Mouse (Mus musculus) c-Kit-positive CD71-positive TER-119-positive erythroid progenitor cells, embryonic 14.5 days (primary cell): ENCODE measurements at regions not wholly inside any gene's neighbourhood (a gene's known extent, or its start where the extent isn't known, plus 50 kb on each side); places are given as distances from the start of the nearest gene placed in this dataset.

Experiments
- DNase-seq: peaks from one replicate; pipeline ENCODE4 v3.0.0-alpha.2; 2013; ENCODE audit warnings: low spot score

GRCm38 (mm10) chr13:28520127-28520482, 262.8 kb downstream of the Gm11361 start:
- no peak for DNase-seq

DNA sequence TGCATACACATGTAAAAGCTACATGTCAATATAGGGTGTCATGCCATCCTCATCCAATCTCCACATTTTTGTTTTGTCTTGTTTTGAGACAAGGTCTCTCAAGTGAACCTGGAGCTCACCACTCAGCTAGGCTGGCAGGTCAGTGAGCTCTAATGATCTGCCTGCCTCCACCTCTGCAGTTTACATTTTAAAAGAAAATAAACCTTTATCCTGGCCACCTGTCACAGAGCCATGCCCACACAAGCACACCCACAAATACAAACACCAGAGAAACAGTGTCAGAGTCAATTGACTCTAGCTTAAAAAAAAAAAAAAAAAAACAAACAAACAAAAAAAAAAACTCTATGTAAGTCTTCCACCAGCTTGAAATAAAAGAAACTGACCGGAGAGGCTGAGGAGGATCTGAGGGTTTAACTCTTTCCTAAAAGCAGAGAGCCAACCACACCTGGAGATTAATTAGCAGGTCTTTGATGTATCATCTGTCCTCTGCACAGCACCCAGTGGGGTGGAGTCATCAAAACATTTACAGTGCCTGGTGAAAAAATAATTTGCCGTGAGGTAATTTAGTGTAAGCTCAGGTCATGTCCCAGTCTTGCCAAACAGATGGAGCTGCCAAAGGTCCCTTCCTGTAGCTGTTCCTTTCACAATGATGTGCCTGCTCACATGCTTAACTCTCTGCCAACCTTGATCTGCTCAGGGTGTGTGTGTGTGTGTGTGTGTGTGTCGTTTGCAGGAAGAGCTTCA, 262.2 kb downstream of the Gm11361 start:
- no peak for DNase-seq

DNA sequence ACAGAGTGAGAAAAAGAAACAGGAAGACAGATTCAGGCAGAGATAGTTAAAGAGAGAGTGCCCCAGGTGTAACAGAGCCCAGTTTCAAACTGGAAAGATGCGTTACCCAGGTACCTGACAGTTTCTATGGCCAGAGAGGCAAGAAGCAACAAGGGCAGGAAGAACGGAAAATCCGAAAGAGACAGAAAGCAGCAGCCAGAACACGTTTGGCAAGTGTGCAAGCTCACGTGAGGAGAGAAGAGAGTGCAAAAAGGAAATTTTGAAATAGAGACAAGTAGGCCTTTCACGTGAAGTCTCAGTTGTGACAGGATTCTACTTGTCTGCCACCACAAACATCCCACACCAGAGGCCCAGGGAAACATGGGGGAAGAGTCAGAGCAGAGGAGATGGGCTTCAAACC, 259.8 kb downstream of the Gm11361 start:
- DNase-seq = no peak

- no peak for DNase-seq
Observed at GRCm38 (mm10) chr13:28516636-28517035, 259.3 kb downstream of the Gm11361 start.

DNA sequence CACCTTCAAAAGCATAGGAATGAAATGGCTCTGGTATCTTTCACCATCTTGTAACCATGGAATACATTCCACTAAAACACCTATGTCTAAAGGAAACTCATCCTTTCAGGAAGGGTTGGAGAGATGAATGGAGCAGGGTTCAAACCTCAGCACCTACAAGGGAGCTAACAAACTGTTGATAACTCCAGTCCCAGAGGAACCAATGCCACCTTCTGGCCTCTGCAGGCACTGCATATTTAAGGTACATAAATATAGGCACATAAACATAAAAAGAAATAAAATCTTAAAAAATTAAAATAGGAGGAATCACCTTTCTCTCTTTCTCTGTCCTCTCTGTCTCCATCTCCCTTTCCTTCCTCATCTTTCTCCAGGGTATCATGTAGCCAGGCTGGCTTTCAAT, 256.9 kb downstream of the Gm11361 start:
- no peak for DNase-seq

- no peak for DNase-seq
Observed at GRCm38 (mm10) chr13:28513336-28513735, 256.0 kb downstream of the Gm11361 start.

DNA sequence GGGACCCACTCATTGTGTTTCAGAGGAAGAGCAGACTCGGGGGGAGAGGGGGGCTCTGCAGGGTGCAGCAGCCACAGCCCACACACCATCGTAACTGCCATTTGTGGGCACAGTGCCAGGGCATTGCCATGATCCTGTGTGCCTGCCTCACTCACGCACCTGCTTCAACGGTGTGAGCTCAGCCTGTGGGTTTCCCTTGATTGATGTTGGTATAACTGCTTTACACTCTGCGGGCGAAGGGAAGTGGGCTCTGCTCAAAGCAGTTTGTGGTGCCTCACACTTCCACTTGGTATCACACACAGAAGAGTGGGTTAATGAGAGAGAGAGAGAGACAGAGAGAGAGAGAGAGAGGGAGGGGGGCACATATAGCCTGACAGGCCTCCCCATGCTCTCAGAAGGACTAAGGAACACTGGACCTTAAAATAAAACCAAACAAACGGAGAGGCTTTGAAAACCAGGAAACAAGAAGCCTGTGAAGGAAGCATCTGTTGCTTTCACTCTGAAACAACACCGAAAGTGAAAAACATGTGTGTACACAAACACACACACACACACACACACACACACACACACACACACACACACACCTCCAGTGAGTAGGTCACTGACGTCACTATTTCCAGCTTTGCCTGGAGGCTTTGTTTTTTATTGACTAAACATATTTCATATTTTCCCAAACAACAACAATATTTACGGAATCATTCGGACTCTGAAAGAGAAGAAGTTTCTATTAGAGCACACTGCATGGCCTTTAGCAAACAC, 255.4 kb downstream of the Gm11361 start:
- DNase-seq = no peak

- DNase-seq = no peak
Observed at GRCm38 (mm10) chr13:28508184-28508583, 250.9 kb downstream of the Gm11361 start.

GRCm38 (mm10) chr13:28507783-28508182, 250.5 kb downstream of the Gm11361 start:
- DNase-seq = no peak

DNA sequence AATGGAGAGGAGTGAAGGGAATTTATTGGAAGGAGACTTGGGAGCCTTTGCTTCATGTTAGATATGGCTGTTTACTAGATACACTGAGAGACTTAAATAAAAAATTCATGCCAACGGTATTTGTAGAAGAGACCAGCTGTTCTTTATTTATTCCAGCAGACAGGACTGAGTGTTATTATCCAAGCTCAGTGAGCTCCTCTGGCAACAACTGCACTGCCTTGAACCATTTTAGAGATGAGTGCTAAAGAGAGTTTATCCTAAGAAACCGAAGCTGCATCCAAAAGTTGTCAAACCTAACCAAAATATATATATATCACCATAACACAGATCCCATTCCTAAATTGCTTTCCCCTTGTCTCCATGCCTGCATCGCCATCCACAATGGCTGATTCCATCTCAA, 247.0 kb downstream of the Gm11361 start:
- no peak for DNase-seq

DNA sequence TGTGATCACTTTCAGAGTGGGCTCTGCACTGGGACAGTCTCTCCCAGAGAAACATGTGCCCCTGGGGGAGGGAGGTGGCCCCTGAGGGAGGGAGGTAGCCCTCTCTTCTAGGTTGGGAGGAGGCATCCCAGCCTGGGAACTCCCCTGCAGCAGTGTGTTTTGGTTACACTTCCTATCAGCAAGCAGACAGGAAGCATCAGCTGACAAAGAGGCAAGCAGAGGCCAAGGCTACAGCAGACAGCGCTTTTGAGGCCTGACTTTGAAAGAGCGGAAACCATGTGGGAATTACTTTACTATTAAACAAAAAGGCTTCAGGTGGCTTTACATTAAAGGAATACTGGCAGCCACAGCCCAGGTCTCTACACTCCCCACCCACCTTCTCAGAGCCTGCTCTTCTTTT, 244.8 kb downstream of the Gm11361 start:
- DNase-seq = no peak

DNA sequence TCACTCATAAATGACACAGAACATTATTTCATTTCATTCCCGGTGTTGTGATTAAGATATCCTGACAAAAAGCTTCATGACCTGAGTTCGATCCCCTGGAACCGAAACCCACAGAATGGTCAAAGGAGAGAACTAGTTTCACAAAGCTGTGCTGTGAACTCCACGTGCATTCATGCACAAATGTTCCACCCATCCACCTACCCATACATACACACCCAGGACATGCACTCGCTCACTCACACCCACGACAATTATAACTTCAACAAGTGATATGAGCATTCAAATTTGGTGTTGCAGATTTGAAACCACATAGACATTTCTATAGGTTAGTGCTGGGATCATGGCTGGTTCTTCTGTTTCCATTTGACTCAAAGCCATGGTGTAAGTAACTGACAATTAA, 243.4 kb downstream of the Gm11361 start:
- DNase-seq = no peak

DNA sequence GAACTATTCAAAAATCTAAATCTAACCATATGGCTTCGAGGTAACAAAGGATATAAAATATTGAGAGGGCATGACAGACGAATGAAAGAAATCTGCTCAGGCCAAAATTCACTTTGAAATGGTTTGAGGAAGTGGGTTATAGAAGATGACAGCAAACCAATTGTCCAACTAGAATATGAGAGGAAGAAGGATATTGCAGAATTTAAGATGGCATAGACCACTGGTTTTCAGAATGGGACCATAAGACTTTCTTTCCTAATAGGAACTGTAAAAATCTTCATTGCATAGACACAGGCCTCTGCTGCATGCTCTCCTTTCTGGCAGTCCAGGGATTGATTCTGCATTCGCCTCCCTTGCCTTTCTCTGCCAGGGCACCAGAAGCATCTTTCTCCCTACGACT, 240.2 kb downstream of the Gm11361 start:
- DNase-seq = no peak

GRCm38 (mm10) chr13:28492015-28492414, 234.7 kb downstream of the Gm11361 start:
- no peak for DNase-seq

- no peak for DNase-seq
Observed at GRCm38 (mm10) chr13:28483727-28484126, 226.4 kb downstream of the Gm11361 start.

DNA sequence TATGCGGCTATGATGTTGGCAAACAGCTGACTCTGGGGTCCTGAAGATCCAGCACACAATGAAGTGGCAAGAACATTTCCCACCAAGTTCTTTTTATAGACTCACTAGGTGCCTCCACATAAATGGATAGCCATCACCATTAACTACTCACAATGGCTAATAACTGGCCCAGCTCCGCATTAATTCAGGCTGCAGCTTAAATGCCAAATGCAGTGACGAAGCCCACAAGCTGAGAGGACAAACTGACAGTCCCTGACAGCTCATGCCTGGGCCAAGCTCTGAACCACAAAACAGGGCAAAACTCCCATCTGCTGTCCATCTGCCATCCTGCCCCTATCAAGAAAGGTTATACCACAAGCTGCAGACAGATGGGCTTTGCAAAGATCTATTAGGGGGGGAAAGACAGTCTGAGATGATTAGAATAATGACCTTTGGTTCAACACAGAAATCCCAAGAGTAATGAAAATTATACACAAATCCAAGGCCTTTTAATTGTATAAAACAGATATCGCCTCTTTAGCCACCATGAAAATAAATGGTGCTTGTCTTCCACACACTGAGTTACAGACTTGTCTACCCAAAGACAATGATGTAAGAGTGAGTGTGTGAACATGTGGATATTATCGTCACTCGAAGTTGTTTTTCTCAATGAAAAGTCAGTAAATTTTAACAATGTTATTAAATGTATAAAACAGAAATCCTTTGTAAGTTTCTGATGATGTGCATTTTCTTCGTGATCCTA, 224.1 kb downstream of the Gm11361 start:
- DNase-seq = no peak

DNA sequence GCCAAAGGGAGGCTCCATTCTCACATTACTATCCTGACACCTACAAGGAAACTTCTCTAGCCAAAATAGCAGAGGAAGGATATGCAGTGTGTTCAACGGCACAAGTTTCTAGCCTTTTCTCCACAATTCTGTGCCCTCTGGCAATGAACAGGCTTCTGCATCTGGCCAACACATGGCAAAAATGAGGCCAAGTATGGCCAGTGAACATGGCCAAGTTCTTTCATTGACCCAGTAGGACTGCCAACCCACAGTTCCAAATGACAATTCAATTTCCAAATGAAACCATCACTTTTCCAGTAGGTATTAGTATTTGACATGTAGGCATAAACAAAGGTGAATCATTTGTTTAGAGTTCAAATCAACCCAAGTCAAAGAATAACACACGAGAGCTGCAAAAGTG, 208.8 kb downstream of the Gm11361 start:
- DNase-seq = no peak

- no peak for DNase-seq
Observed at GRCm38 (mm10) chr13:28465187-28465880, 208.0 kb downstream of the Gm11361 start.

DNA sequence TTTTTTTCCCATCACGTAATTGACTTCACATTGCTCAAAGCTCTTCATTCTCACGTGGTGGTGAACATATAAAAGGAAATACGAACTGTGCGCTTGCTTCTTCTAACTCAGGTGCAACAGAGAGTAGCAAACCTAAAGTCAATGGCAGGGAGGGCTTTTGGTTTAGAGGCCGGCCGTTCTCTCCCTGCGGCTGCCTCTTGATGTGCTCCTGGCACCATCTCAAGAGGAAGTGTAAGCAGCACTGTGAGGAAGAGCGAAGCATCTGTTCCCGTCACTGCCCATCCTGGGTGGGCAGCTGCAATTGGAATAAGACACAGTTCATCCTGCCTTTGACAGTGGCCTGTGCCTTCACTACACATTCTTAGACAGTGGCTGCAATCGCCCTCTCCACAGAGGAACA, 204.0 kb downstream of the Gm11361 start:
- no peak for DNase-seq

GRCm38 (mm10) chr13:28457403-28457802, 200.1 kb downstream of the Gm11361 start:
- no peak for DNase-seq

DNA sequence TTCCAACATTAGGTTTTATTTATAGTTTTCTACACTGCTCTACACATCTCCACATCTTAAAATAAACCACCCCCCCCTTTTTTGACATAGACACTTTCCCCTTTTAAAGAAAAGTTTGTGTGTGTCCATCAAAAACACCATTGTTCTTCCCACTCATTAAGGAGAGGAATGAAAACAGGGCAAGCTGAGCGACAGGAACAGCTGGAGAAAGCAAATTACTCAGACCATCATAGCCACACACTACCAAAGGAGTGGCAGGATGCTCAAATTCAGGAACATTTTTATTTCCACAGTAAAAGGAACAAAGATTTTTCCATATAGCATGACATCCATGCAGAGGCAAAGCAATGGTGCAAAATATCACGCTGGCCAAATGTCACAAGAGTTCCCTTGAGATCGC, 198.6 kb downstream of the Gm11361 start:
- no peak for DNase-seq

- no peak for DNase-seq
Observed at GRCm38 (mm10) chr13:28455016-28455415, 197.7 kb downstream of the Gm11361 start.
